Mouse (Mus musculus) retina, postnatal 1 day (tissue): ENCODE results near the gene Zfp365.

ENCODE experiments used
- DNase-seq: peaks from one replicate; pipeline ENCODE4 v3.0.0-alpha.2; 2012

Gene Zfp365

DNA sequence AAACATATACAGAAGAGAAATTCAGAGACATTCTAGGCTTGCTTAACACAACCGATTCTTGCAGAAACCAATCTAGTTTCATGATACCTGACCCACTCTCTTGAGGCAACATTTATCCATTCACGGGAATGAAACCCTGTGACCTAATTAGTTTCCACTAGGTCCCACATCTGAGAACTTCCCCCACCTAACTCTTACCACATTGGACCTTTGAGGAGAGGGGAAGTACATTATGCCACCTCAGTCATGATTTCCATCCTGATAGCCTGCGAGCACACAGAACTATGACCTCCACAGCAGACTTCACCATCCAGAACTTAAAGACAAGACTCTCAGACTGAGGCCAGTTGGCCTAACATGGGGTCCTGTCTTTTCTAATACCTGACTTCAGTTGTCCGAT, 71.7 kb downstream of the Zfp365 start:
- no peak for DNase-seq

DNA sequence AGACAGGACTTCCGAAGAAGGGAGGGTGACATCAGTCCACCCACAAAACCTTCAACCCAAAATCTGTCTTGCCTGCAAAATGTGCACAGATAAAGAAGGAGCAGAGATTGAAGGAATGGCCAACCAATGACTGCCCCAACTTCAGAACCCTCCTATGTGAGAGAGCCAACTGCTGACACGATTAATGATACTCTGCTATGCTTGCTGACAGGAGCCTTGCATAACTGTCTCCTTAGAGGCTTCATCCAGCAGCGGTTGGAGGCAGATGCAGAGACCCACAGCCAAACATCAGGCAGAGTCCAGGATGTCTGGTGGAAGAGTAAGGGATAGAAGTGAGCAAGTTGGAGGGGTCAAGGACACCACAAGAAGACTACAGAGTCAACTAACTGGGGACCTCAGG, 73.3 kb downstream of the Zfp365 start:
- DNase-seq: no peak

DNA sequence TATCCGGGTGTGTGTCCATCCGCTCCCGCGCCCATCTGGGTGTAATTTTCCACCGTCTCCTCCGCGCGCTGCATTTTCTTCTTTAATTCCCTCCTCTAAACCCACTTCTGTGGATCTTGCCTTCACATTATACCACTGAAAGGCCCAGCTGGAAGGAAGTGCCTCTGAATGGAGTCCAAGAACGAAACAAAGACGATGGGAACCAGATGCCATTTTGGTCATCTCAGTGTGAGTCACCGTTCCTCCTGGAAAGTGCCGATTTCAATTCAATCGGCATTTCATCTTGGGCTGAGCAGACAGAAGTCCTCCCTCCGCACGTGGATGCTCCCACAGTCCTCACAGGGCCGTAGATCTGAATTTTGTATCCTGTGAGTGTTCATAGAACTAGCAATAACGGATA, 76.0 kb downstream of the Zfp365 start:
- no peak for DNase-seq
